Mouse (Mus musculus) gastrocnemius, postnatal 36 days (tissue): Measurements from ENCODE around the gene Tmem178b. TPM values are rescaled to one million over a fixed set of nuclear protein-coding genes. Genes with fewer than 3 reads are reported as not detected.

Source experiments
- DNase-seq, 2 experiments: peaks; one replicate each; pipeline ENCODE4 v3.0.0; 2022
- intact Hi-C: fragments of 180-260 bp; cut with DNase I; formaldehyde crosslinking; loops from one replicate; pipeline ENCODE4 v1.15.1; 2025
- long read RNA-seq, 2 experiments: library from polyadenylated mRNA; stranded (forward); transcript quantifications; one replicate each; pipeline ENCODE4 v2.0.0; 2021
- total RNA-seq, 2 experiments: library from RNA; stranded (reverse); gene quantifications; 2 replicates each; pipeline ENCODE4 v1.2.3; 2021

Gene Tmem178b
- 1 to 10 TPM; 2.2 to 2.3 TPM for total RNA-seq
- long read RNA-seq, experiment 1, full-length matches to known transcripts = 1 of 1 reads
- long read RNA-seq, experiment 1, partial matches to known transcripts = 0 of 1 reads
- long read RNA-seq, experiment 1, other reads (novel, unspliced or antisense) = 0 of 1 reads
- long read RNA-seq, experiment 2 = 0 reads

- intact Hi-C loops = no loop called here
- DNase-seq = peak in 1 of 2 experiments; percentile 22
Observed at GRCm38 (mm10) chr6:39872901-39873591, at the start of gene Tmem178b. TSS of gene Tmem178b (plus strand) at chr6:39873271.

GRCm38 (mm10) chr6:39828736-39829135 lies 44.3 kb upstream of the Tmem178b start:
- intact Hi-C loops = no loop called here
- DNase-seq = peak; percentile 20 to 44

GRCm38 (mm10) chr6:39843698-39844342 lies 29.3 kb upstream of the Tmem178b start:
- intact Hi-C loops = no loop called here
- no peak for DNase-seq

- intact Hi-C loops = no loop called here
- DNase-seq = no peak
Observed at GRCm38 (mm10) chr6:39847538-39847937, 25.5 kb upstream of the Tmem178b start.

GRCm38 (mm10) chr6:39848766-39849165 lies 24.3 kb upstream of the Tmem178b start:
- DNase-seq = no peak
- intact Hi-C loops = no loop called here

- no peak for DNase-seq
Observed at GRCm38 (mm10) chr6:39849667-39850066, 23.4 kb upstream of the Tmem178b start.

GRCm38 (mm10) chr6:39870271-39871135 lies 2.6 kb upstream of the Tmem178b start:
- peak in 1 of 2 experiments; percentile 14 for DNase-seq
- intact Hi-C loops = no loop called here

More at GRCm38 (mm10) chr6:39849667-39850066, 23.4 kb upstream of the Tmem178b start:
- intact Hi-C loops = no loop called here

GRCm38 (mm10) chr6:39871381-39872305 lies 1.4 kb upstream of the Tmem178b start:
- intact Hi-C loops = no loop called here
- DNase-seq = peak; percentile 63 to 64

- no peak for DNase-seq
- intact Hi-C loops = no loop called here
Observed at GRCm38 (mm10) chr6:39872306-39872900, 668 bp upstream of the Tmem178b start.

GRCm38 (mm10) chr6:39875186-39875585 lies 2.1 kb downstream of the Tmem178b start:
- intact Hi-C loops = no loop called here
- DNase-seq = no peak

GRCm38 (mm10) chr6:39876444-39876843 lies 3.4 kb downstream of the Tmem178b start:
- intact Hi-C loops = no loop called here
- no peak for DNase-seq

- no peak for DNase-seq
- intact Hi-C loops = no loop called here
Observed at GRCm38 (mm10) chr6:39890811-39891210, 17.7 kb downstream of the Tmem178b start.

GRCm38 (mm10) chr6:39896500-39896899 lies 23.4 kb downstream of the Tmem178b start:
- intact Hi-C loops = no loop called here
- DNase-seq = no peak

- intact Hi-C loops = no loop called here
- DNase-seq = no peak
Observed at GRCm38 (mm10) chr6:39899231-39899630, 26.2 kb downstream of the Tmem178b start.

- no peak for DNase-seq
- intact Hi-C loops = no loop called here
Observed at GRCm38 (mm10) chr6:39903220-39903773, 30.2 kb downstream of the Tmem178b start.

- intact Hi-C loops = no loop called here
- no peak for DNase-seq
Observed at GRCm38 (mm10) chr6:39903845-39904244, 30.8 kb downstream of the Tmem178b start.

GRCm38 (mm10) chr6:39914956-39915355 lies 41.9 kb downstream of the Tmem178b start:
- intact Hi-C loops = no loop called here
- no peak for DNase-seq

- DNase-seq = no peak
- intact Hi-C loops = no loop called here
Observed at GRCm38 (mm10) chr6:39915636-39916281, 42.7 kb downstream of the Tmem178b start.
